Mouse (Mus musculus): ENCODE data around the gene Enho.

Enho gene

GRCm38 (mm10) chr4:41615661-41616599 lies 24.2 kb downstream of the Enho start:
- CTCF ChIA-PET, result interaction anchor here (0.5 to 1.5 kb wide), 16 partner anchors 13 to 1552 kb away, joined by 3 to 7 read pairs (median 4); no protein-coding TSS in a partner anchor
- POLR2A ChIA-PET, result interaction anchor here in 2 of 4 experiments (0.6 to 1.5 kb wide), 4 partner anchors 13 to 516 kb away, joined by 3 to 6 read pairs (median 4); no protein-coding TSS in a partner anchor

GRCm38 (mm10) chr4:41614156-41614555 lies 26.0 kb downstream of the Enho start:
- POLR2A ChIA-PET, result interaction anchor here in 1 of 4 experiments (1.5 kb wide), 1 partner anchor 30 kb away, joined by 3 read pairs; no protein-coding TSS in a partner anchor
- CTCF ChIA-PET, result interaction anchor here (0.6 to 2.6 kb wide), 21 partner anchors 14 to 169 kb away, joined by 3 to 19 read pairs (median 5); partner anchors contain the start of genes Dnaic1 (in 1 of the 4), Enho (in 1 of the 4) and Fam219a (in 1 of the 4)

GRCm38 (mm10) chr4:41612166-41612565 lies 28.0 kb downstream of the Enho start:
- CTCF ChIA-PET, result interaction anchor here in 2 of 4 experiments (0.6 to 0.9 kb wide), 2 partner anchors 101 to 305 kb away, joined by 3 to 4 read pairs; partner anchors contain the start of gene Rpp25l (in 1 of the 2)
- POLR2A ChIA-PET, result interaction anchor here in 1 of 4 experiments (0.6 to 0.8 kb wide), 2 partner anchors 10 to 68 kb away, joined by 3 to 4 read pairs; no protein-coding TSS in a partner anchor

GRCm38 (mm10) chr4:41610594-41610980 lies 29.5 kb downstream of the Enho start:
- ChIA-PET CTCF (interaction anchor here in 3 of 4 experiments (0.5 to 1.7 kb wide), 6 partner anchors 41 to 1436 kb away, joined by 3 to 4 read pairs (median 3); partner anchors contain the start of genes Cntfr (in 1 of the 3), Dnaic1 (in 1 of the 3) and Fam219a (in 1 of the 3)), POLR2A (no interaction called here)

GRCm38 (mm10) chr4:41609681-41610593 lies 30.2 kb downstream of the Enho start:
- CTCF ChIA-PET, result interaction anchor here in 3 of 4 experiments (0.5 to 1.7 kb wide), 5 partner anchors 57 to 368 kb away, joined by 3 to 5 read pairs (median 3); partner anchors contain the start of gene Cntfr (in 1 of the 3)

GRCm38 (mm10) chr4:41606784-41607183 lies 33.3 kb downstream of the Enho start:
- ChIA-PET POLR2A (interaction anchor here in 2 of 4 experiments (1.0 kb wide), 2 partner anchors 23 to 37 kb away, joined by 3 to 5 read pairs; partner anchors contain the start of genes Dnaic1 (in 1 of the 2) and Fam219a (in 1 of the 2)), CTCF (interaction anchor here in 3 of 4 experiments (0.6 to 1.8 kb wide), 7 partner anchors 37 to 551 kb away, joined by 3 to 9 read pairs (median 4); partner anchors contain the start of genes Dnaic1 (in 1 of the 3) and Fam219a (in 1 of the 3))

More at GRCm38 (mm10) chr4:41609681-41610593, 30.2 kb downstream of the Enho start:
- POLR2A ChIA-PET, result no interaction called here

GRCm38 (mm10) chr4:41604476-41605396 lies 35.4 kb downstream of the Enho start:
- CTCF ChIA-PET, result interaction anchor here in 2 of 4 experiments (0.6 to 1.0 kb wide), 2 partner anchors 133 to 177 kb away, joined by 3 read pairs; no protein-coding TSS in a partner anchor
- POLR2A ChIA-PET, result interaction anchor here in 1 of 4 experiments (0.6 to 1.4 kb wide), 3 partner anchors 24 to 81 kb away, joined by 3 read pairs; no protein-coding TSS in a partner anchor

GRCm38 (mm10) chr4:41602818-41603217 lies 37.3 kb downstream of the Enho start:
- ChIA-PET POLR2A (no interaction called here), CTCF (interaction anchor here in 2 of 4 experiments (0.6 to 1.4 kb wide), 2 partner anchors 33 to 910 kb away, joined by 3 to 4 read pairs; partner anchors contain the start of genes Dnaic1 (in 1 of the 2) and Fam219a (in 1 of the 2))
